Comparison of ENCODE assay signal across 8 mouse cellular contexts in the genomic region with DNA sequence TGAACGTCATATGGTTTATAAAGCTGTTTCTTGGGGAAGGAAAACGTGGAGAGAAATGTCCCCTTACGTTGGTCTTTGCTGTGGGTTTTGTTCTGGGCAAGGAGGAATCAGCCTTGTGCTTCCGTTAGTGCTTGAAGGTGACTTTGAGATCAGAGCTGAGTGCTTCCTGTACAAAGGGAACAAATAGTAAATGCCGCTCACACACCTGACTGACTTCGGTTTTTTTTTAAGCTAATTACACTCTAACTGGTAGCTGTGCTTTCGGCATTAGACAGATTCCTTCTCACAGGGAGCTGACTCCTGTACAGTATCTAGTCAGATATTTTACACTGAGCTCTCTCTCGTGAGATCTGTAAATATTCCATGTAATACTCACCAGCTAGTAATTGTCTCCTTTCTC. TPM values are rescaled to one million over a fixed set of nuclear protein-coding genes. Genes with fewer than 3 reads are reported as not detected.
DNase-seq lines count a peak whose midpoint lies in the region; ATAC-seq lines count a peak whose summit lies in the region.

No protein-coding gene starts in this region.

- ATAC-seq in CD4-positive, CD25-positive, alpha-beta regulatory T cell, adult 4 months = peak; percentile 84
- ATAC-seq in activated CD4-positive, CD25-positive, alpha-beta regulatory T cell, adult 4 months = peak; percentile 79

- DNase-seq in kidney, adult 11 months = peak; percentile 79
- no peak for DNase-seq in kidney, postnatal 10 days
- peak; percentile 52 to 68 for DNase-seq in kidney, postnatal 25 days
- DNase-seq in adrenal gland, postnatal 10 days = no peak
- no peak for DNase-seq in ovary, postnatal 36 days (ENCODE audit: low spot score)
- DNase-seq in cerebellum, adult 9-11 months = no peak

RNA-seq across cellular contexts. Expression of a gene that starts 29.9 kb away (rescaled TPM):
- 10 to 100 TPM; 78.6 to 87.5 TPM for polyA plus RNA-seq in CD4-positive, CD25-positive, alpha-beta regulatory T cell, adult 4 months (2017; shearing (Covaris generic))
- 10 to 100 TPM; 65.2 to 65.3 TPM for polyA plus RNA-seq in activated CD4-positive, CD25-positive, alpha-beta regulatory T cell, adult 4 months (2017; shearing (Covaris generic))
- total RNA-seq in adrenal gland, postnatal 10 days (2021) = 10 to 100 TPM; 24.1 to 31.7 TPM

Comparison
In these comparisons a context has a peak if more than half of its experiments do, and no peak if none do; other contexts are left out.
1. DNase-seq: peak in kidney, adult 11 months (single experiment) and kidney, postnatal 25 days (2 of 2); none in kidney, postnatal 10 days (single experiment), adrenal gland, postnatal 10 days (single experiment), ovary, postnatal 36 days (single experiment) and cerebellum, adult 9-11 months (single experiment).